Mouse (Mus musculus) forebrain, embryonic 13.5 days (tissue): ENCODE measurements around the gene Gm10277. TPM values are rescaled to one million over a fixed set of nuclear protein-coding genes. Genes with fewer than 3 reads are reported as not detected.

Experiments
- ATAC-seq: fragments of 200-750 bp; cut with Nextera tagmentation; 2 replicates; pipeline ENCODE4 v1.8.0; 2017
- H3K27ac ChIP-seq: fragments of 300-500 bp; sonication (generic); 2 replicates; pipeline ENCODE4 v1.5.1; 2015; ENCODE audit warnings: inconsistent platforms, mild to moderate bottlenecking, moderate library complexity
- H3K27me3 ChIP-seq: fragments of 300-500 bp; sonication (generic); 2 replicates; pipeline ENCODE4 v1.6.1; 2015; ENCODE audit warnings: mild to moderate bottlenecking, inconsistent platforms
- H3K36me3 ChIP-seq: fragments of 300-500 bp; sonication (generic); 2 replicates; pipeline ENCODE4 v1.6.1; 2015; ENCODE audit warnings: mild to moderate bottlenecking, inconsistent platforms; ENCODE audit not compliant: poor library complexity, severe bottlenecking
- H3K4me1 ChIP-seq: fragments of 300-500 bp; sonication (generic); 2 replicates; pipeline ENCODE4 v1.6.1; 2015; ENCODE audit warnings: inconsistent platforms
- H3K4me2 ChIP-seq: fragments of 300-500 bp; sonication (generic); 2 replicates; pipeline ENCODE4 v1.6.1; 2015; ENCODE audit warnings: inconsistent platforms, mild to moderate bottlenecking, moderate library complexity
- H3K4me3 ChIP-seq: fragments of 300-500 bp; sonication (generic); 2 replicates; pipeline ENCODE4 v1.5.1; 2015; ENCODE audit warnings: mild to moderate bottlenecking, inconsistent platforms
- H3K9ac ChIP-seq: fragments of 300-500 bp; sonication (generic); 2 replicates; pipeline ENCODE4 v1.6.1; 2015; ENCODE audit warnings: mild to moderate bottlenecking, inconsistent platforms
- H3K9me3 ChIP-seq: fragments of 300-500 bp; sonication (generic); replicated peaks from 2 replicates; pipeline ENCODE4 v1.6.1; 2016; ENCODE audit warnings: inconsistent platforms
- WGBS: fragments of 180-500 bp; shearing (Covaris S2); methylation state at CpG from one replicate; pipeline ENCODE4 v1.1.7; 2015; 5-methylcytosine and 5-hydroxymethylcytosine counted together
- polyA plus RNA-seq: library from polyadenylated mRNA; unstranded; fragments of >200 nt; fragmentation: Nextera tagmentation; extraction: Ambion mirVana; gene quantifications from 2 replicates; pipeline ENCODE4 v1.2.1, GENCODE M21; 2015

Gm10277 gene
- polyA plus RNA-seq, 1 experiment from 2014 or later = 2.9 TPM

- peaks cover 42% of the 10 kb centered on the region for H3K4me1 ChIP-seq
- H3K9me3 ChIP-seq = no peaks in the 10 kb centered on the region
- no peaks in the 10 kb centered on the region for H3K36me3 ChIP-seq
- peak overlapping the region; percentile 73 for H3K4me2 ChIP-seq
- H3K9ac ChIP-seq = peak overlapping the region; percentile 62
- no peaks in the 10 kb centered on the region for H3K27me3 ChIP-seq
- ATAC-seq = peak; percentile 87
- H3K4me3 ChIP-seq = peak overlapping the region; percentile 43
- peak overlapping the region; percentile 91; the same call in 1 of the 2 replicates for H3K27ac ChIP-seq
- WGBS = 5% methylated on average over 19 of the region's 19 CpGs
These were observed 5.8 kb upstream of the Gm10277 start for GRCm38 (mm10) chr11:77793238-77793930.

GRCm38 (mm10) chr11:77792566-77792909 is 5.0 kb upstream of the Gm10277 start:
- H3K27ac ChIP-seq = peak overlapping the region; percentile 91
- no peaks in the 10 kb centered on the region for H3K9me3 ChIP-seq
- H3K36me3 ChIP-seq = no peaks in the 10 kb centered on the region
- peaks cover 42% of the 10 kb centered on the region for H3K4me1 ChIP-seq
- peak overlapping the region; percentile 73 for H3K4me2 ChIP-seq
- H3K9ac ChIP-seq = 0 out of 2 replicates have a peak overlapping the region, but pooled peaks have one; percentile 61
- WGBS = 56% methylated on average over 7 of the region's 7 CpGs
- ATAC-seq = 0 out of 2 replicates have a peak, but pooled peaks have one; percentile 15
- no peak overlapping the region for H3K4me3 ChIP-seq
- no peaks in the 10 kb centered on the region for H3K27me3 ChIP-seq

GRCm38 (mm10) chr11:77791752-77792565 is 4.4 kb upstream of the Gm10277 start:
- H3K9me3 ChIP-seq = no peaks in the 10 kb centered on the region
- H3K4me2 ChIP-seq = peak overlapping the region; percentile 5
- H3K9ac ChIP-seq = peak overlapping the region; percentile 61
- no peak overlapping the region for H3K4me3 ChIP-seq
- H3K27ac ChIP-seq = peak overlapping the region; percentile 91
- peaks cover 42% of the 10 kb centered on the region for H3K4me1 ChIP-seq
- H3K27me3 ChIP-seq = no peaks in the 10 kb centered on the region
- WGBS = 32% methylated on average over 12 of the region's 12 CpGs
- H3K36me3 ChIP-seq = no peaks in the 10 kb centered on the region
- ATAC-seq = no peak

GRCm38 (mm10) chr11:77791241-77791727 is 3.7 kb upstream of the Gm10277 start:
- Histone ChIP-seq H3K4me3 (no peak overlapping the region), H3K27me3 (no peaks in the 10 kb centered on the region), H3K36me3 (no peaks in the 10 kb centered on the region), H3K4me1 (peaks cover 47% of the 10 kb centered on the region), H3K9ac (peak overlapping the region; percentile 61), H3K4me2 (peak overlapping the region; percentile 18; the same call in 1 of the 2 replicates), H3K27ac (peak overlapping the region; percentile 91), H3K9me3 (no peaks in the 10 kb centered on the region)
- peak; percentile 47 for ATAC-seq
- 28% methylated on average over 8 of the region's 8 CpGs for WGBS

- no peak for ATAC-seq
- Histone ChIP-seq H3K4me1 (peaks cover 57% of the 10 kb centered on the region), H3K4me3 (no peak overlapping the region), H3K4me2 (no peak overlapping the region), H3K27ac (peak overlapping the region; percentile 91), H3K36me3 (no peaks in the 10 kb centered on the region), H3K9me3 (no peaks in the 10 kb centered on the region), H3K27me3 (no peaks in the 10 kb centered on the region), H3K9ac (peak overlapping the region; percentile 61)
- 59% methylated on average over 9 of the region's 9 CpGs for WGBS
These were observed 2.7 kb upstream of the Gm10277 start for GRCm38 (mm10) chr11:77790286-77790685.

GRCm38 (mm10) chr11:77789512-77789911 is 2.0 kb upstream of the Gm10277 start:
- Histone ChIP-seq H3K9me3 (no peaks in the 10 kb centered on the region), H3K27ac (no peak overlapping the region), H3K4me2 (no peak overlapping the region), H3K36me3 (no peaks in the 10 kb centered on the region), H3K9ac (no peak overlapping the region), H3K27me3 (no peaks in the 10 kb centered on the region), H3K4me1 (peaks cover 65% of the 10 kb centered on the region), H3K4me3 (no peak overlapping the region)
- 89% methylated on average over 5 of the region's 5 CpGs for WGBS
- ATAC-seq = no peak

- H3K27ac ChIP-seq = peak overlapping the region; percentile 70
- no peaks in the 10 kb centered on the region for H3K27me3 ChIP-seq
- WGBS = 43% methylated on average over 7 of the region's 7 CpGs
- H3K4me2 ChIP-seq = no peak overlapping the region
- H3K9me3 ChIP-seq = no peaks in the 10 kb centered on the region
- peaks cover 7% of the 10 kb centered on the region for H3K36me3 ChIP-seq
- ATAC-seq = peak; percentile 50; the same call in 1 of the 2 replicates
- H3K4me1 ChIP-seq = peaks cover 59% of the 10 kb centered on the region
- H3K9ac ChIP-seq = peak overlapping the region; percentile 32
- no peak overlapping the region for H3K4me3 ChIP-seq
These were observed 1.6 kb downstream of the Gm10277 start for GRCm38 (mm10) chr11:77785768-77786561.

GRCm38 (mm10) chr11:77785396-77785767 is 2.2 kb downstream of the Gm10277 start:
- no peak overlapping the region; the same call in none of the 2 replicates for H3K9ac ChIP-seq
- no peaks in the 10 kb centered on the region for H3K9me3 ChIP-seq
- peak overlapping the region; percentile 70 for H3K27ac ChIP-seq
- H3K27me3 ChIP-seq = no peaks in the 10 kb centered on the region
- no peak overlapping the region for H3K4me2 ChIP-seq
- H3K36me3 ChIP-seq = peaks cover 13% of the 10 kb centered on the region
- 31% methylated on average over 5 of the region's 5 CpGs for WGBS
- peaks cover 56% of the 10 kb centered on the region for H3K4me1 ChIP-seq
- ATAC-seq = no peak
- H3K4me3 ChIP-seq = no peak overlapping the region

GRCm38 (mm10) chr11:77784894-77785293 is 2.7 kb downstream of the Gm10277 start:
- WGBS = 86% methylated on average over 9 of the region's 9 CpGs
- Histone ChIP-seq H3K4me3 (no peak overlapping the region), H3K9ac (0 out of 2 replicates have a peak overlapping the region, but pooled peaks have one; percentile 3), H3K4me2 (no peak overlapping the region), H3K9me3 (no peaks in the 10 kb centered on the region), H3K4me1 (peaks cover 51% of the 10 kb centered on the region), H3K36me3 (peaks cover 13% of the 10 kb centered on the region), H3K27ac (peak overlapping the region; percentile 70), H3K27me3 (no peaks in the 10 kb centered on the region)
- ATAC-seq = no peak

- Histone ChIP-seq H3K9me3 (no peaks in the 10 kb centered on the region), H3K9ac (0 out of 2 replicates have a peak overlapping the region, but pooled peaks have one; percentile 3), H3K27me3 (no peaks in the 10 kb centered on the region), H3K4me2 (no peak overlapping the region), H3K4me1 (peaks cover 45% of the 10 kb centered on the region), H3K4me3 (no peak overlapping the region), H3K36me3 (peaks cover 19% of the 10 kb centered on the region), H3K27ac (peak overlapping the region; percentile 41)
- ATAC-seq = peak; percentile 41; the same call in 1 of the 2 replicates
- 65% methylated on average over 18 of the region's 18 CpGs for WGBS
These were observed 3.5 kb downstream of the Gm10277 start for GRCm38 (mm10) chr11:77783747-77784646.
